Mouse (Mus musculus) stomach, embryonic 14.5 days (tissue): ENCODE measurements around the gene Cacng6. TPM values are rescaled to one million over a fixed set of nuclear protein-coding genes. Genes with fewer than 3 reads are reported as not detected.
"Not testable (repeated sequence)": the region's sequence is repeated elsewhere in the genome, so short reads cannot be mapped to it uniquely, and the experiment has no call there.

Source experiments
- ATAC-seq: fragments of 200-750 bp; cut with Nextera tagmentation; 2 replicates; pipeline ENCODE4 v1.8.0; 2017; ENCODE audit warnings: low read depth, moderate TSS enrichment; ENCODE audit not compliant: insufficient number of reproducible peaks, insufficient read depth, low FRiP score
- H3K27ac ChIP-seq: fragments of 300-500 bp; sonication (generic); 2 replicates; pipeline ENCODE4 v1.5.1; 2014; ENCODE audit warnings: mild to moderate bottlenecking, low read length, moderate library complexity, mixed read lengths
- H3K27me3 ChIP-seq: fragments of 300-500 bp; sonication (generic); 2 replicates; pipeline ENCODE4 v1.6.1; 2014; ENCODE audit warnings: low read length, control low read depth, mixed read lengths; ENCODE audit not compliant: control insufficient read depth, insufficient read depth
- H3K36me3 ChIP-seq: fragments of 300-500 bp; sonication (generic); 2 replicates; pipeline ENCODE4 v1.6.1; 2014; ENCODE audit warnings: mild to moderate bottlenecking, control low read depth, low read length, moderate library complexity, mixed read lengths; ENCODE audit not compliant: control insufficient read depth, insufficient read depth
- H3K4me1 ChIP-seq: fragments of 300-500 bp; sonication (generic); 2 replicates; pipeline ENCODE4 v1.6.1; 2014; ENCODE audit warnings: low read length, control low read depth, mixed read lengths; ENCODE audit not compliant: control insufficient read depth, insufficient read depth
- H3K4me2 ChIP-seq: fragments of 300-500 bp; sonication (generic); replicated peaks from 2 replicates; pipeline ENCODE4 v1.6.1; 2014; ENCODE audit warnings: low read depth, low read length, control low read depth
- H3K4me3 ChIP-seq: fragments of 300-500 bp; sonication (generic); 2 replicates; pipeline ENCODE4 v1.5.1; 2014; ENCODE audit warnings: low read depth, low read length, control low read depth
- H3K9ac ChIP-seq: fragments of 300-500 bp; sonication (generic); replicated peaks from 2 replicates; pipeline ENCODE4 v1.6.1; 2014; ENCODE audit warnings: low read depth, mild to moderate bottlenecking, control low read depth, low read length, moderate library complexity, mixed read lengths
- H3K9me3 ChIP-seq: fragments of 300-500 bp; sonication (generic); 2 replicates; pipeline ENCODE4 v1.6.1; 2016; ENCODE audit warnings: low read depth, low read length, control low read depth; ENCODE audit not compliant: control insufficient read depth
- WGBS: fragments of 180-500 bp; shearing (Covaris S2); extraction: QIAGEN DNeasy Blood & Tissue Kit; methylation state at CpG from one replicate; pipeline ENCODE4 v1.1.7; 2014; 5-methylcytosine and 5-hydroxymethylcytosine counted together
- polyA plus RNA-seq: library from polyadenylated mRNA; unstranded; fragments of >200 nt; fragmentation: Nextera tagmentation; extraction: Ambion mirVana; gene quantifications from 2 replicates; pipeline ENCODE4 v1.2.1, GENCODE M21; 2014

Cacng6 gene
- polyA plus RNA-seq, 1 experiment from 2014 or later, result 0.48 TPM

GRCm38 (mm10) chr7:3390413-3391080 lies 33.4 kb upstream of the Cacng6 start, which contains the start of gene Cacng8:
TSS of gene Cacng8 (plus strand) at chr7:3390683.
- H3K36me3 ChIP-seq, result no peaks in the 10 kb centered on the region
- under 1% methylated on average over 7 of the region's 7 CpGs for WGBS
- no peaks in the 10 kb centered on the region; the same call in 1 of the 2 replicates for H3K4me1 ChIP-seq
- H3K9ac ChIP-seq, result no peak within 1 kb of the TSS
- peak within 1 kb of the TSS; percentile 21 for H3K4me3 ChIP-seq
- no peak for ATAC-seq
- H3K27ac ChIP-seq, result no peak within 1 kb of the TSS
- H3K4me2 ChIP-seq, result peak within 1 kb of the TSS; percentile 45
- no peaks in the 10 kb centered on the region for H3K27me3 ChIP-seq
- no peaks in the 10 kb centered on the region for H3K9me3 ChIP-seq

GRCm38 (mm10) chr7:3391081-3391451 lies 32.9 kb upstream of the Cacng6 start:
- WGBS, result 8% methylated on average over 12 of the region's 12 CpGs
- H3K27me3 ChIP-seq, result no peaks in the 10 kb centered on the region
- ATAC-seq, result no peak; the same call in 1 of the 2 replicates

GRCm38 (mm10) chr7:3391809-3392208 lies 32.2 kb upstream of the Cacng6 start:
- WGBS, result 16% methylated on average over 4 of the region's 4 CpGs
- Histone ChIP-seq H3K27me3 (no peaks in the 10 kb centered on the region), H3K4me2 (peak overlapping the region; percentile 45; the same call in 1 of the 2 replicates), H3K9ac (no peak overlapping the region), H3K4me3 (no peak overlapping the region), H3K36me3 (no peaks in the 10 kb centered on the region), H3K4me1 (no peaks in the 10 kb centered on the region; the same call in 1 of the 2 replicates), H3K9me3 (no peaks in the 10 kb centered on the region), H3K27ac (no peak overlapping the region)
- no peak for ATAC-seq

More at GRCm38 (mm10) chr7:3391081-3391451, 32.9 kb upstream of the Cacng6 start:
- H3K4me2 ChIP-seq, result peak overlapping the region; percentile 45
- no peak overlapping the region for H3K9ac ChIP-seq
- no peak overlapping the region for H3K27ac ChIP-seq
- no peaks in the 10 kb centered on the region for H3K36me3 ChIP-seq
- H3K4me3 ChIP-seq, result peak overlapping the region; percentile 21
- H3K4me1 ChIP-seq, result no peaks in the 10 kb centered on the region; the same call in 1 of the 2 replicates
- no peaks in the 10 kb centered on the region for H3K9me3 ChIP-seq

- Histone ChIP-seq H3K9me3 (no peaks in the 10 kb centered on the region), H3K4me1 (no peaks in the 10 kb centered on the region), H3K27ac (no peak overlapping the region), H3K9ac (no peak overlapping the region), H3K36me3 (no peaks in the 10 kb centered on the region), H3K4me3 (no peak overlapping the region), H3K27me3 (no peaks in the 10 kb centered on the region), H3K4me2 (no peak overlapping the region)
- WGBS, result 77% methylated on average over 10 of the region's 10 CpGs
- ATAC-seq, result no peak
Observed at GRCm38 (mm10) chr7:3397355-3397754, 26.6 kb upstream of the Cacng6 start.

GRCm38 (mm10) chr7:3397797-3398196 lies 26.2 kb upstream of the Cacng6 start:
- ATAC-seq, result no peak
- Histone ChIP-seq H3K4me1 (no peaks in the 10 kb centered on the region), H3K27ac (no peak overlapping the region), H3K9ac (no peak overlapping the region), H3K9me3 (no peaks in the 10 kb centered on the region), H3K4me3 (no peak overlapping the region), H3K27me3 (no peaks in the 10 kb centered on the region), H3K36me3 (no peaks in the 10 kb centered on the region), H3K4me2 (no peak overlapping the region)
- 41% methylated on average over 7 of the region's 7 CpGs for WGBS

- not testable (repeated sequence) for H3K4me2 ChIP-seq, H3K27ac ChIP-seq, H3K9ac ChIP-seq, H3K27me3 ChIP-seq, H3K36me3 ChIP-seq, H3K4me3 ChIP-seq, H3K4me1 ChIP-seq, ATAC-seq, H3K9me3 ChIP-seq
- WGBS, result 90% methylated on average over 8 of the region's 8 CpGs
Observed at GRCm38 (mm10) chr7:3398363-3398762, 25.6 kb upstream of the Cacng6 start.

- no peak overlapping the region for H3K4me2 ChIP-seq
- no peak overlapping the region for H3K27ac ChIP-seq
- ATAC-seq, result no peak
- H3K4me3 ChIP-seq, result no peak overlapping the region
- H3K9me3 ChIP-seq, result no peaks in the 10 kb centered on the region
- H3K9ac ChIP-seq, result no peak overlapping the region
- no peaks in the 10 kb centered on the region for H3K27me3 ChIP-seq
- no peaks in the 10 kb centered on the region for H3K4me1 ChIP-seq
- H3K36me3 ChIP-seq, result no peaks in the 10 kb centered on the region
Observed at GRCm38 (mm10) chr7:3399937-3400336, 24.1 kb upstream of the Cacng6 start.

- H3K4me3 ChIP-seq, result no peak overlapping the region
- no peak overlapping the region for H3K4me2 ChIP-seq
- H3K27ac ChIP-seq, result no peak overlapping the region
- no peak overlapping the region for H3K9ac ChIP-seq
- no peaks in the 10 kb centered on the region for H3K36me3 ChIP-seq
- H3K27me3 ChIP-seq, result peaks cover 31% of the 10 kb centered on the region
- WGBS, result 55% methylated on average over 11 of the region's 11 CpGs
- H3K9me3 ChIP-seq, result no peaks in the 10 kb centered on the region
- no peaks in the 10 kb centered on the region; the same call in 1 of the 2 replicates for H3K4me1 ChIP-seq
- no peak for ATAC-seq
Observed at GRCm38 (mm10) chr7:3409729-3410520, 14.1 kb upstream of the Cacng6 start.
